Mouse (Mus musculus): ENCODE data around the gene Usp18.
A peak's percentile ranks its signal among the peaks of the same experiment; 100 is the strongest.

Gene Usp18

GRCm38 (mm10) chr6:121245127-121246036 lies at the start of gene Usp18:
Usp18 (plus strand) TSS chr6:121245906.
- peak; percentile 83 to 84 for DNase-seq

- no peak for DNase-seq
Observed at GRCm38 (mm10) chr6:121197807-121198365, 47.8 kb upstream of the Usp18 start.

GRCm38 (mm10) chr6:121200458-121200857 lies 45.2 kb upstream of the Usp18 start:
- no peak for DNase-seq

- DNase-seq = no peak
Observed at GRCm38 (mm10) chr6:121202026-121202425, 43.7 kb upstream of the Usp18 start.

- DNase-seq = no peak
Observed at GRCm38 (mm10) chr6:121206481-121206880, 39.2 kb upstream of the Usp18 start.

GRCm38 (mm10) chr6:121209584-121209983 lies 36.1 kb upstream of the Usp18 start:
- DNase-seq = no peak

GRCm38 (mm10) chr6:121210149-121210925 lies 35.4 kb upstream of the Usp18 start, which contains the start of gene Tuba8:
Tuba8 (plus strand) TSS chr6:121210696.
- DNase-seq = peak; percentile 42 to 58

- no peak for DNase-seq
Observed at GRCm38 (mm10) chr6:121210926-121211289, 34.8 kb upstream of the Usp18 start.

GRCm38 (mm10) chr6:121211743-121212142 lies 34.0 kb upstream of the Usp18 start:
- no peak for DNase-seq

- no peak for DNase-seq
Observed at GRCm38 (mm10) chr6:121212988-121213387, 32.7 kb upstream of the Usp18 start.

GRCm38 (mm10) chr6:121214221-121214620 lies 31.5 kb upstream of the Usp18 start:
- no peak for DNase-seq

GRCm38 (mm10) chr6:121214667-121215330 lies 30.9 kb upstream of the Usp18 start:
- no peak for DNase-seq

GRCm38 (mm10) chr6:121215336-121215735 lies 30.4 kb upstream of the Usp18 start:
- DNase-seq = no peak

GRCm38 (mm10) chr6:121215896-121216295 lies 29.8 kb upstream of the Usp18 start:
- DNase-seq = no peak

- DNase-seq = no peak
Observed at GRCm38 (mm10) chr6:121216589-121217255, 29.0 kb upstream of the Usp18 start.

- no peak for DNase-seq
Observed at GRCm38 (mm10) chr6:121218002-121218401, 27.7 kb upstream of the Usp18 start.

GRCm38 (mm10) chr6:121219406-121219805 lies 26.3 kb upstream of the Usp18 start:
- DNase-seq = no peak

- DNase-seq = no peak
Observed at GRCm38 (mm10) chr6:121220181-121220580, 25.5 kb upstream of the Usp18 start.

GRCm38 (mm10) chr6:121221876-121222597 lies 23.7 kb upstream of the Usp18 start:
- DNase-seq = no peak

GRCm38 (mm10) chr6:121223001-121223400 lies 22.7 kb upstream of the Usp18 start:
- DNase-seq = no peak

- DNase-seq = no peak
Observed at GRCm38 (mm10) chr6:121224067-121224466, 21.6 kb upstream of the Usp18 start.

- DNase-seq = no peak
Observed at GRCm38 (mm10) chr6:121224993-121225392, 20.7 kb upstream of the Usp18 start.
